Mouse (Mus musculus): ENCODE measurements at regions not wholly inside any gene's neighbourhood (a gene's known extent, or its start where the extent isn't known, plus 50 kb on each side); places are given as distances from the start of the nearest gene placed in this dataset.

DNA sequence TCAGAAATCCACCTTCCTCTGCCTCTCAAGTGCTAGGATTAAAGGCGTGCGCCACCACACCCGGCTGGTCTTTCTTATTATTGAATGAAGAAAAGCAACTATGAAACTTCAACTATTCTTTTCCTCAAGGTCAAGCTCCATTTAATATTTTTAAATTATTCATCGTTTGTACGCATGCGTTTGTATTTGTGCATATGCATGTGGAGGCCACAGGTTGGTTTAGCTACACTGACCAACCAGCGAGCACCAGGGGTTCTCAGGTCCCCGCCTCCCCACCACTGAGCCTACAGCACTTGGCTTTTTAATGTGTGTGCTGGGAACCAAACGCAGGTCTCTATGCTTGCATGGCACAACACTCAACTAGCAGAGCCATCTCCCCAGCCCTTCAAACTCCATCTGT lies 51.0 kb upstream of the Tmem252 start:
- DNase-seq, result no peak

- no peak for DNase-seq
Observed at GRCm38 (mm10) chr19:24622309-24622708, 51.5 kb upstream of the Tmem252 start.

GRCm38 (mm10) chr19:24621610-24622220 lies 52.1 kb upstream of the Tmem252 start:
- peak; percentile 89 for DNase-seq

- no peak for DNase-seq
Observed at GRCm38 (mm10) chr19:24615762-24616310, 58.0 kb upstream of the Tmem252 start.

- DNase-seq, result no peak
Observed at GRCm38 (mm10) chr19:24607884-24608283, 52.2 kb upstream of the Pip5k1b start.

- DNase-seq, result peak; percentile 70
Observed at GRCm38 (mm10) chr19:24606390-24606976, 50.8 kb upstream of the Pip5k1b start.

Data from thymus, postnatal 4 days (tissue).